Mouse (Mus musculus) lung, postnatal 36 days (tissue): ENCODE data around the gene Snrnp70.
"Not testable (repeated sequence)": the region's sequence is repeated elsewhere in the genome, so short reads cannot be mapped to it uniquely, and the experiment has no call there.

Experiments
- DNase-seq: peaks from one replicate; pipeline ENCODE4 v3.0.0; 2022; ENCODE audit warnings: mixed read lengths

Gene Snrnp70

DNA sequence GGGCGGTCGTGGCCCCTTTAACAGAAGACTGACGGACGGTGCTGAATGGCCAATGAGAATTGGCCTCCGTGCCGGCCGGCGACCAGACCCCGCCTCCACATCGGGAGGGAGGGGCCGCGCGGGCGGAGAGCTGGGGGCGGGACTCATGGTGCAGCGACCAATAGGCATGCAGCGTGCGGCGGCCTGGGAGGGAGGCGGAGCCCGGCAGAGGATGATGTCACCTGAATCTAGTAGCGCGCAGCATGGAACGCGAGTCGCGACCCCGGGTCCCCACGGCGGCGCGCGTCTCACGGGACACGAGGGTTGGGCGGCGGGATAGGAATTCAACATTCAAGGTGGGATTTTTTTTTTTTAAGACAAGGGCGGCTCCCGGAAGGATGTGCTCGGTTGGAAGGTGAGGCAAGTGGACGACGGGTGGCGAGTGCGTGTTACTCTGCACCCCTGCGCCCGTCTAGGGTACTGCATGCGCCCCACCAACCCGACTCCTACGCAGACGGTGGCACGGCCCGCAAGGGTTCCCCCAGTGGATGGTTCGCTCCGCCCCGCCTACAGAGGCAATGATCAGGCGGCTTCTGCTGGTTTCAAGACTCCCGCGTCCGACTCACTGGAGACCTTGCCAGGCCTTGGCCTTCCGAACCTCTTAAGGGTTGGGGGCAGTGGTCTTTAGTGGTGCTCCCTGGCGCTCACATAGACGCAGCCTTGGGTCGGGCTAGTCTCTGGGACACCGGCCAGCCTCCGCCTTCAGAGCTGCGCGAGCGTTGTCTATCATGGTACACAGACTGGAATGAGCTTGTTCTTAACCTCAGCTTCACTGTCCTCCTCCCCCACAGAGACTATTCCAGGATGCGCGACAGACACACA, 28.3 kb downstream of the Snrnp70 start:
- DNase-seq, result peak; percentile 97

DNA sequence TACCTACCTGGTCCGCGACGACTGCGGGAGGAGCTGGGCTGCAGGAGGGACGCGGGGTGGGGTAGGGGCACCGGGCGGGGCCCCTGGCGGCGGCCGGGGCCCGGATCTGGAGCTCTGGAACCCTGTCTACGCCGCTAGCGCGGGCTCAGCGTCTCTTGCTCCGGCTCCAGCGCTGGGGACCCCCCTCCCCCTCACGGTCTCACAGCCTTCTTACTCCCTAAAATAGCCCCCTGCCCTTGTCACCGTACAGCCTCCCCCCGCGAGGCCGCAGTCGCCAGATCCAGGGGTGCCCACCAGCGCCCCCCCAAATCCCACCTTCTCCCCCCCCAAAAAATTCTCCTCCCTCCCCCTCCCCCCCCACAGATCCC, 28.9 kb downstream of the Snrnp70 start, which contains the start of gene Ppfia3:
Gene Ppfia3, minus strand, starts transcription at position 368 of the 368 bp plus-strand sequence.
- DNase-seq, result no peak

DNA sequence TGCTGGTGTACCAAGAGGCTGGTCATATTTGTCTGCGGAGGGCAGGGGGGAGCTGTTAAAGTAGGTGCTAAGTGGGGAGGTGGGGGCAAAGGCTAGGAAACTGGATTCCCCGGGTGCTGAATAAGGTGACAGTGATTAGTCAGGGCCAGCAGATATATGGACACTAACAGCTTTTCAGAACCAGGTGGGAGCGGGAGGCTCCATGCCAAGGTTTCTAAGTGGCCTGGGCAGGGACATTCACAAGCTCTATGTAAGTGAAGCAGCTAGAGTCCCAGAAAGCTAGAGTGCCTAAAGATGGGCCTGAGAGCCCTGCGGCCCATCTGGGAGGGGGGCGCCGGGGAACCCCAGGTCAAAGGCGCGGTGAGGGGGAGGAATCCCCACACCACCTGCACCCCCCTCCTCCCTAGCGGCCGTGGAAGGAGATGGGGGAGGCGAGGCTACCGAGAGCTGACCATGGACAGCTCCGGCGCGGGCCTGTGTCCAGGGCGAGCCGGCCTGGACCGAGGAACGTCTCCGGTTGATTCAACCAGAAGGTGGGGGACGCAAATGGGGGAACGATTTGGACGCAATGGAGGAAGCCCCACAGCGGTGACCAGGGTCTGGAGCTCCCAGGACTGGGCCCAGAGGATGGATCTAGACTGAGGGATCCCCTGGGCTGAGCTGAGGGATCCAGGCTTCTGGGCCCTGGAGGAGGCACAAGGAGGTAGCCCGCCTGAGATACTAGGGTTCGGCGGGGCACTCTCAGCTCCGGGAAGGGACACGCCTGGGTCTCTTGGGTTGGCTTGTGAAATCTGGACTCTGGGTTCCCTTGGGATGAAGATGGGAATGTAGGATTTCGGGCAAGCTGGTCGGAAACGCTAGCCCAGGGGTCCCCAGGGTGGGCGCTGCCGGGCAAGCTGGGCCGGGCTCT, 29.5 kb downstream of the Snrnp70 start:
- DNase-seq, result peak; percentile 37

DNA sequence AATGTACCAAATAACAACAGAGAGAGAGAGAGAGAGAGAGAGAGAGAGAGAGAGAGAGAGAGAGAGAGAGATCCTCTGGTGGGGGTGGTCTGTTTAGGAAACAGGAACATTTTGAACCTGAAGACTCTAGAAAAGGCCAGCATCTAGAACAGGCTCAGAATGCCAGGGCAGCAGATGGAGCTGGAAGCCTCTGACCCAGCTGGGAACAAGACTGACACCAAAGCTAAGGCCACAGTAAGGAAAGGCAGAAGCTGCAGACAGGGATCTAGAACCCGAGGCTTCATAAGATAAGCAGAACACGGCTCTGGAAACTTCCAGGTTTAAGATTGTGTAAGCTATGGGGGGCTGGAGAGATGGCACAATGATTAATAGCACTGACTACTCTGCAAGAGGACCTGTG, 31.6 kb downstream of the Snrnp70 start:
- DNase-seq, result no peak

DNA sequence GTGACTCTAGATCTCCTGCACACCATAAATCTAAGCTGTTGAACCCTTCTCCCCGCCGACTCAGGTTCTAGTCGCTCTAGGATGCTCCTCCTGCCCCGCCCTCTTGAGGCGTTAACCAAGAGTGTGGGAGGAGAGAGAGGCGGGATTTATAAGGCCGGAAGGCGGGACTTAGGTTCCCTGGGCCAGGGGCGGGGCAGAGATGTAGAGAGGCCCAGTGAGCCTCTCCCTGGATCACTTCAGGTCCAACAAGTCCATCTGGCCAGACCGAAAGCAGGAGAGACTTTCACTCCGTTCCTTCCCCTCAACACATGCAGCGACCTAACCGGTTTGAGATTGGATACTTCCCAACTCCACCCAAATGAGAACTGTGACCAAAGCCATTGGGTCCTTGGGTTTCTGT, 32.7 kb downstream of the Snrnp70 start:
- peak; percentile 83 for DNase-seq

DNA sequence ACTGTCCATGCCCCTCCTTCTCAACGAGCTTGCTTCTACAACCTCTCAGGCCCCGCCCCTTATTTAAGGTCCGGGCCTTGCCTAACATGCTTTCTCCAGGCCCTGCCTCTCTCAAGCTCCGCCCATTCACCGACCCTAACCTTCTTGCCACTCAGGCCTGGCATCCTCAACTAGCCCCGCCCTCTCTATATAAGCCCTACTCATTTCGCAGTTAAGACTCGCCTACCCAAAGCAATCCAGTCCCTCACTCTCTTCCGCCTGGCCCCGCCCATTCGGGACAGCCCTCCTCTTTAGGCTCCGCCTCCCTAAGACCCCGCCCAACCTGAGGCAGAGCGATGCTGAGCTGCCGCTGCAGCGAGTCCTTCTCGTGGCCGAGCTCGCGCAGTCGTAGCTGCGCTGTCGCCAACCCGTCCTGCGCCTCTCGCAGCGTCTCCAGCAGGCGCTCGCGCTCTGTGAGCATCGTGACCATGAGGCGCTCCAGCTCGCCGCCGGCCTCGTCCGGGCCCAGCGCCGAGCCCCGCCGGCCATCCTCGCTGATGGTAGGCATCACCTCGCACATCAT, 34.2 kb downstream of the Snrnp70 start:
- DNase-seq, result peak; percentile 81

DNA sequence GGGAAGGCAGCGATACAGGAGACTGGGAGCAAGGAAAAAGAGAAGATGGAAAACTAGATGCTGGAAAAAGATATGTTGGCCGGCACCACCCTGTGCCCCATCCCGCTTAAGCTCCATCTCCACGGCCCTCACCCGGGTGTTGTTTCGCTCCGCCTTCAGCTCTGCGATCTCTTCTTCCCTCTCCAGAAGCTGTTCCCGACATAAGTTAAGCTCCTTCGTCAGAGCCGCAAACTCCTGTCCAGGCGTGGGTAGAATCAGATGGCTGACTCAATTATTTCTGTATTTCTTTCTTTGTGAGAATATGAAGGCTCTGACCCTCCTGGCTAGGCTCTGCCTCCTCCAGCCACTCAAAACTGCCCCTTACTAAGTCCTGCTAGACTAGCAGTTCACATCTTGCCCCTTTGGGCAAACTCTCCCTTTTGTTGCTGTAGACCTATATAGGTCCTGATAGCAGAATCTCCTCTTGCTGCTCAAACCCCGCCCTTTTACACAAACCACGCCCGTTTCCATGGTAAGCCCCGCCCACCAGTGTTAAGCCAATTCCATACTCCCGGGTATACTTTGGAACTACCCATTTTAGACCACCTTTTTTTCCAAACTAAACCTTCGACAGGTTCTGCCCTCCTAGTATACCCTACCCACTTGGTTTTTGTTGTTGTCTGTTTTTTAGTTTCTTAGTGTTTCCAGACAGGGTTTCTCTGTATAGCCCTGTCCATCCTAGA, 35.0 kb downstream of the Snrnp70 start:
- DNase-seq, result no peak

DNA sequence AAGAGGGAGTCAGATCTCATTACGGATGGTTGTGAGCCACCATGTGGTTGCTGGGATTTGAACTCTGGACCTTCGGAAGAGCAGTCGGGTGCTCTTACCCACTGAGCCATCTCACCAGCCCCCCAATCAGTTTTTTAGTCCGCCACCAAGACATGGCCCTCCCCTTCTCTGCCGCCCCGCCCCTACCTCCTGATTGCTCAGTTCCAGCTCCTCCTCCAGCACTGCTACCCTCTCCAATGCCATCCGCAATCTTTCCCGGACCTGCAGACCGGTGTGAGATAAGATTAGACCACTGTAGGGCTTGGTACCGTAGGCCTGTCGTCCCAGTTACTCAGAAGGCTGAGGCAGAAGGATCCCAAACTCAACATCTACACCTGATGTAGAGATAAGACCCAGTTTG, 36.5 kb downstream of the Snrnp70 start:
- not testable (repeated sequence) for DNase-seq

DNA sequence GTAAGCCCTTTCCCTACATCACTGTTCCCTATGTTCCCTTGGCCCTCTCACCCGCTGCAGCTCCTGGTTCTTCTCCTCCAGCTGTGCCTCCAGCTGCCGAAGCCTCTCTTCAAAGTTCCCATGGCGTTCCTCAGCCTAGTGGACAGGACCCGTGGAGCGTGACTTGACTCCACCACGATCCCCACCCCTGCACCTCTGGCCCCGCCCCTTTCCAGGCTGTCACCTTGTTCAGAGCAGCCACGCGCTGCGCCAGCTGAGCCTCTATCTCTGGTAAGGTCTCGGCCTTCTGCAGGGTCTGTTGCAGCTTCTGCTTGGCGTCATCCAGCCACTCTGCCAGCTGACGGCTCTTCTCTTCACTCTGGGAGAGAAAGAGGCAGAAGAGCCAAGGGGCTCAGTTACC, 39.5 kb downstream of the Snrnp70 start:
- DNase-seq, result no peak

DNA sequence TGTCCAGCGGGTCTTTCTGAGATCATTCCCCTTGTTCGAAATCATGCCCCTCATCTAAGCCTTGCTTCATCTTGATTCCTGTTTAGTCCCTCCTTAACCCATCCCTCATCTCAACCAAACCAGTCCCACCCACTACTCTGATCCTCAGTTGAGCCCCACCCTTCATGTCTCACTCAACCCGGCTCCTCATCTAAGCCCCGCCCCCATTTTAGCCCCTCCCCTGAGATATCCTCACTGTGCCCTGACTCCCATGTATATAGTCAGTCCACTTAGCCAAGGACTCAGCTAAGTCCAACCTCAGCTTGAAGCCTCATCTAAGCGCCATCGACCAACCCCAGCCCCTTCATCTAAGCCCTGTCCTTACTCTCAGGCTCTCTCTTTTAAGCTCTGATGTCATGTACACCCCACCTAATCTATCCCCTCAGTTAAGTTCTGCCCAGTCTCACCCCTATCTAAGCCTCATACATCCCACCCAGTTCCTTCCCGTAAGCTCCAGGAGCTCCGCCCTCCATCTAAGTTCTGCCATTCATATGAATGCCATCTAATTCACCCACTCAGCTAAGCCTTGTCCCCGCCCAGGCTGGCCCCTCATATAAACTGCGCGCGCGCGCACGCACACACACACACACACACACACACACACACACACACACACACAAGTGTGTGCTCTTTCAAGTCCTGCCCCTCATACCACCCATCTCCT, 40.1 kb downstream of the Snrnp70 start:
- no peak for DNase-seq

DNA sequence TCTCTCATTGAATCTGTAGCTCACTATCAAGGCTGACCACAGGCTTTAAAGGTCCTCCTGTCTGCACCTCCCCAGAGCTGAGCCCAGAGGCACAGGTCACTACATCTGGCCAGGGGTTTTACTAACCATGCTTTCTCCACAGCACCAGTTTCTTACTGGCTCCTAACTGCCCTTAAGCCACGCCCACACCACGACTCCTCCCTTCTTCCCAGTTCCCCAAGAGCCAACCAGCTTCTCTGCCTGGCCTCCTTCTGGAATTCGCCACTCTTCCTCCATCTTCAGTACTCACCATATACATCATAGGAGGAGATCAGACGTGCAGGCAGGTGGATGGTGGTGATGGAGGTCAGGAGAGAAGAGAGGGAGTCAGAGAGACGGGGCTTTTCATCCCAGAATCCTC, 42.5 kb downstream of the Snrnp70 start:
- no peak for DNase-seq

DNA sequence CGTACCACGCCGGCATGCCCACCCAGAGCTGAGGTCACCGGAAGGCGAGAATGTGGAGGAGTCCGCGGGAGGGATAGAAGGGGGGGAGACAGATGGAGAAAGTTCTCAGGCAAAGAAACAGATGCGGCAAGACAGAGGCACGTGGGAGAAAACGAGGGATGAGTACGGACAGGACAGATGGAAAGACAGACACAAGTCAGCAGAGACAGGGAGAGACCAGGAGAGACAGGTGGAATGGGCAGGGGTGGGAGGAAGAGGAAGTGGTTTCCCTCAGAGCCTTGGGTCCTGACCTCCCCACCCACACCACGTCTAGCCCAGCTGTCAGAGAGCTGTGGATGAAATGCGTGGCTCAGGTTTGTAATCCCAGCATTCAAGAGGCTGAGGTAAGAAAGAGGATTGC, 48.6 kb downstream of the Snrnp70 start:
- DNase-seq, result no peak

DNA sequence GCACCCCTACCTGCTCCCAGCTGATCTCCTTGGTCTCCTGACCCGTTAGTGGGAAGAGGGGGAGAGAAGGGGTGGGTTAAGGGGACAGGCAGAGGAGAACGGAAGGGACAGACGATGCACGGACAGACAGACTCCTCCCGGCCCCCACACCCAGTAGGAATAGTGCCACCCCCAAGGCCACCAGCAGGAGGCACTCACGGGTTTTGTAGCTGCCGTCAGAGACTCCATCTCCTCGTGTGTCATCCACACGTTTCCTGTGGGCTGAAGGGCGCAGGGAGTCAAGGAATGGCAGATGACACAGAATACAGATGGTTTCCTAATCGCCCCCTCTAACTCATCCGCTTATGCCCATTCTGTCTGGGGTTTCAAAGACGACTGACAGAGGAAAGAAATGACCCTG, 52.0 kb downstream of the Snrnp70 start:
- DNase-seq, result no peak

DNA sequence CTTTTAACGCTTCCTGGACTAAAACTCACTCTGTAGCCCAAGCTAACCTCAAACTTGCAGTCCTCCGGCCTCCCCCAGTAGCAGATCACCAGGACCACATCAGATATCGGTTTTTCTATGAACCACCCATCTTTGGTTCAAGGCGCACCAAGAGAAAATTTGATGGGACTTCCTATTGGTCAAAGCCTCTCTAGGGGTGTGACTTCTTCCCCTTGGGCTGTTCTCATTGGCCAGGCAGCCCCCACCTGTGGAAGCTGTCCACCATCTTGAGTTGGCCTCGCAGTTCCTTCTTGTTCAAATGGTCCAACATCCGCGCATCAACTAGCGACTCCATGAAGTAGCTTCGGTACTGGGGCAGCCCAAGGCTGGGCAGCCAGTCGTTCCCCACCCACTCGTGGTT, 53.5 kb downstream of the Snrnp70 start:
- DNase-seq, result no peak

DNA sequence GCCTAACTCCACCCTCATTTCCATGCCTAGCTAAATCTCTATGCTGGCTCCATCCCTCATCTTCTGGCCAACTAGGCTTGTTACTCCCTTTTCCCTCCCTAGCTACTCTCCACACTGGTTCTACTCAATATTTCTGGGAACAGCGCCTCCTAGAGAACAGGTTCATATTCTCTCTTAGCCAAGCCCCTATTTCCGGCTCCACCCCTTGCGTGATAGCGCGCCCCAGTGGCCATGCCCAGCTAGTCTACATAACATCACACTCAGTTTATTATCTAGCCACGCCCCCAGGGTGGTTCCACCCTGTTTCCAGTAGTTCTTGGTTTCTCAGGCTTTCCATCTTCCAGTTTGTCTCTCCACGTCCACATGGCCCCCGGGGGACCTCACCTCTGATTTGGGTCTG, 54.2 kb downstream of the Snrnp70 start:
- DNase-seq, result peak; percentile 93

DNA sequence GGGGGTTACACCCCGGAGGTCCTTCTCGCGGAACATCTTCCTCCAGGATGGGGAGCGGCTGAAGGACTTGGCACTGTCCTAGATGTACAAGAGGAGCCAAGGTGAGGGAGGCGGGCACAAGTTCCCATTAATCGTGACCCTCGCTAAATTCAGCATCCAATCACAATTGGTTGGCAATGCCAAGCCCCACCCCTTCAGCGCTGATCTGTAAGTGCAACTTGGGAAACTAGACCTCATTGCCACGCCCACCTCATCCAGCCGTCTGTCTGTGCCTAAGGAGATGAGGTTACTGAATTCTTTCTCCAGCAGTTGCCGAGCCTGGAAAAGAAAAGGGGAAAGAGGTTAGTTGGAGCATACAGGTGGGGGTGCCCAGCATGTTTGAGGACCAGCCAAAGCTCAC, 54.9 kb downstream of the Snrnp70 start:
- DNase-seq, result peak; percentile 83

DNA sequence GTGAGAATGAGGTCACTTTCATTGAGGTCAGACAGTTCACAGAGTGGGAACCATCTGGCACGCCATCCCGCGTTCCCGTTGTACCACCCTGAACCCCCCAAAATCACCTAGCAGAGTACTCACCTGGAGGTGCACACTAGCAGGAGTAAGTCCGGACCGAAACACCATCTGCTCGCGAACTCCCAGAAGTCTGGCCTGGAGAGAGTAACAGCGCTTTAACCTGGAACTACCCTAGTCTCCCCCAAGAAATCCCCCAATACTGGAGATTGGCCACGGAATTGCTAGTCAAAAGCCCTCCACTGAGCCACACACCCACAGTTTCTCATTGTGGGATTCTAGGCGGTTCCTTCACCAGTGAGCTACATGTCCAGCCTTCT, 55.5 kb downstream of the Snrnp70 start:
- DNase-seq, result no peak

DNA sequence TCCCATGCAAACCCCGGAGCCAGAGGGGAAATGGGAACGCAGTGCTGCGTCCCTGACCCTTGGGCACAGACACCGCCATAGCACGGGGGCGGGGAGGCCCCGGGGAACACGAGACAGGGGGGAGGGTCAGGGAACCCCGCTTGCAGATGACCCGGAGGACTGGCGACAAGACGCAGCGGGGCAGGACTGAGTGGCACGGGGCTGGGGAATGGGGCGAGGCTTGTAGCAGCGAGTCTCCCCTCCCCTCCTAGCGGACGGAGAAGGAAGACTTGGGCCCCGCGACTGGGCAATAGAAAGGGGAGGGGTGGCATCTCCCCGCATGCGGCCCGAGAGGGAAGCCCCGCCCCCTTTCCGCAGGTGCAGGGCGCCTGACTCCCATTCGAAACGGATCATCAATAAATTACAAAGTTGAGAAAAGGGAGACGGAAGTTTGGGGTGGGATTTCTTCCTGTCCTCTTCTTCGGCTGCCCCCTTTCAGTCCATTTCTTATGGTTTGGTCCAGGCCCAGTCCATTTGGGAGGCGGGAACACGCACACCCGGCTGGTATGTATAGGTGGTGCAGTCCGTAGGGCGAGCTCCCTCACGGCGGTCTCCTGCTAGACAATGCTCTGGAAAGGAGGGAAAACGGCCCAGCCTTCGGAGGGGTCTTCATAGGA, 56.0 kb downstream of the Snrnp70 start:
- peak; percentile 75 for DNase-seq

DNA sequence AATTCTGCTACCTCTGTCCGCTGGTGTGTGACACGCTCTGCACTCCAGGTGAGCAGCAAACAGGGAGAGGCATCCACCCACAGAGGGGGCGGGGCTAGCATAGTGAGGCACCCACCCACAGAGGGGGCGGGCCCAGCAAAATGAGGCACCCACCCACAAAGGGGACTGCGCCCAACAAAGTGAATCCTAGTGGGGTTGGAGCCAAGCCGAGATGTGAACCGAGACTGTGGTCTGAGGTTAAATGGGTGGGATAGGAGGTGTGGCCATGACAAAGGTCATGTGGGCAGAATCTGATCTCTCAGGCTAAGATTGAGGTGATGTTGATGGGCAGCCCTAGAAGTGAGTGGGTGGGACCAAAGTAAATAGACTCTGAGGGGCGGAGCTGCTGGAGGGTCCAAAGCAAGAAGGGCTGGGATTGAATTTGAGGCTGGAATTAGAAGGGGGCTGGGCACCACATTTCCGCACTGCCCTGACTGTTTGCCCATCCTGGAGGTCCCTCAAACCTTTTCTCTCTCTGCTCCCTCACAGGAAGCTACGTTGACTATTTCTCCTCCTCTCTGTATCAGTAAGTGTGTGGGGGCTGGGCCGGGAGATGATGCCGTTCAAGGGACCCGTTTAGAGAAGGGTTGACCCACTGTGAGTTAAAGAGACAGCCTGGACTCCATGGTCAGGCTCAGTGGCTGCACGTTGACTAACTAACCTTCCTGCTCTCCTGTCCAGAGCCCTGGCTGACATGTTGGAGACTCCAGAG, 57.2 kb downstream of the Snrnp70 start:
- DNase-seq, result peak; percentile 76

DNA sequence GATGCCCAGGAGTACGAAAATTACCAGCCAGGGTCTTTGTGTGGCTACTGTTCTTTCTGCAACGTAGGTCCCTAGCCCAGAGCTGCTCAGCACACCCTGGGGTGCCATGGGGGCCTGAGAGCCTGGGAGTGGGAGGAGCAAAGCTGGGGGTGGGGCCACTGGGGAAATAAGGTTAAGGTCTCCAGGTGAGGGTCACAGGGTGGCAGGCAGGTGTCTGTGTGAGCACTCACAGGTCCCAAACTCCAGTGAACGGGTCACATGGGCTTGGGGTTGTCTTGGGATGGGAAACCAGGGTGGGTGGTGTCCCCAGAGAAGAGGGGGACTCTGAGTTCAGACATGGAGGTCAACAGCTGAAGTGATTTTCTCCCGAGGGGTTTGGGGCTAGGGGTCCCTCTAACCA, 58.1 kb downstream of the Snrnp70 start:
- DNase-seq, result no peak

DNA sequence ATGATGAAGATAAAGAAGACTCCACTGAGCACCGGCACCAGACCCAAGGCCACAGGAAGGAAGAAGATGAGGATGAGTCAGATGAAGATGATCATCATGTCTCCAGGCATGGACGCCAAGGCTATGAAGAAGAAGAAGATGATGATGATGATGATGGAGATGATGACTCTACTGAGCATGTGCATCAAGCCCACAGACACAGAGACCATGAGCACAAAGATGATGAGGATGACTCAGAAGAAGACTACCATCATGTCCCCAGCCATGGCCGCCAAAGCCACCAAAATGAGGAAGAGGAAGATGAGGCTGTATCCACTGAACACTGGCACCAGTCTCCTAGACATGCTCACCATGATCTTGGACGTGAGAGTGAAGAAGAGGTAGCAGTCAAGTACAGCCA, 59.2 kb downstream of the Snrnp70 start:
- no peak for DNase-seq
